Mouse (Mus musculus) layer of hippocampus, postnatal 36 days (tissue): ENCODE measurements around the gene Gabrr2. TPM values are rescaled to one million over a fixed set of nuclear protein-coding genes. Genes with fewer than 3 reads are reported as not detected.
"Not testable (repeated sequence)": the region's sequence is repeated elsewhere in the genome, so short reads cannot be mapped to it uniquely, and the experiment has no call there.

Experiments used
- DNase-seq, 2 experiments: peaks; one replicate each; pipeline ENCODE4 v3.0.0; 2022
- total RNA-seq, 2 experiments: library from RNA; stranded (reverse); gene quantifications; 2 replicates each; pipeline ENCODE4 v1.2.3; 2021

The Gabrr2 gene
- total RNA-seq, 2 experiments from 2014 or later = 0.85 to 0.96 TPM

DNA sequence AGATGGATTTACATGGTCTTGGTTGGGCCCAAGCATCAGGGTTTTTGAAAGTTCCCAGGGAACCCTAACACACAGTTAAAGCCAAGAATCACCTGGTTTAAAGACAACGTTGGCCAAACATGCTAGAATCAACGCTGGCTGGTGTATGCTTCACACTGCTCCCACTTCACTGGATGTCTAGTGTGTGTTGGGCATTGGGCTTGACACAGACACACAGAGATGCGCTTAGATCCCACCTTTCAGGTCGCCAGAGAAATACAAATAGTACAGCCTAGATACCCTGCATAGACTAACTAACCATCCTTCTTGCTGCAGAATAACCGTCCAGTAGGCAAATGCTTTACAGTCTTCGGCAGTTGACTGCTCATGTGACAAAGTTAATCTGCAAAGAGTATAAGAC, 7.5 kb downstream of the Gabrr2 start:
- no peak for DNase-seq

DNA sequence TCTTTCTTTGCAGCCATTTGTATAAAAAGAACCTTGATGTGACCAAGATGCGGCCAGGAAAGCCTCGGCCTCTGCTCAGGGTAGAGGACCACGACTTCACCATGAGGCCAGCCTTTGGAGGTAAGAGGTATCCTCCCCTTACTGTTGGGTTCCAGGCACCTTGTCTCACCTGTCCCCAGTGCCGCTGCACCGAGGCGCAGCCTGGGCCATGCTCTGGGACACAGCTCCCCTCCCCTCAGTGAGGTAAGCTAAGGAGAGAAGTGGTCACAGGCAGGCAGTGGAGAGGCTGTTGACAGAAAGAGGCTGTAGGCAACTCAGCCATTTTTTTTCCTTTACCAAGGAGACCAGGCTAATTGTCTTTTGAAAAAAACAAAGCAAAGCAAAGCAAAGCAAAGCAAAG, 8.5 kb downstream of the Gabrr2 start:
- DNase-seq = no peak

DNA sequence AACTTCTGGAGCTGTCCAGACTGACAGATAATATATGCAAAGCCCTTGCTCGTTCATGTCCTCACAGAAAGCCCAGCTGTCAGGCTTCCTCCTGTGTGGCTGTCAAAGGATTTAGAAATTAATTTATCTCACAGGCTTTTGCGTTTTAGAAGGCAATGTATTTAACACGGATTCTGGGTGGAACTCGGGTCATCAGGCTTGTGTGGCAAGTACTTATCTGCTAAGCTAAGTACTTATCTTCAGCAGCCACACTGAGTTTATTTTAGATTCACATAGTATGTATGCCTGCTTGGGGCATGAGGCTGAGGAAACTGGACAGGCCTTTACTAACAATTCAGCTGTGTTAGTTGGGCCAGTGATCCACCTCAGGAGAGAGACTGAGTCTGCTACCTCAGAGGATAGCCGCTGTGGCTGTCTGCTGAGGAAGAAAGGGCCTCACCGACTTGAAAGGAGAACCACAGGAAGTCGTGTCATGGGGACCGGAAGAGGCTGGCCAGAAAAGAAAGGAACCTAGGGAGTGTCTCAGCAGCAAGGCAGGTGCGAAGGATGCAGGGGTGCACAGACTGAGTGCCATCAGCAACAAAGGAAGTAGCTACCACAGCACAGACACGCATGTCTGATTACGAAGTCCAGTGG, 9.8 kb downstream of the Gabrr2 start:
- no peak for DNase-seq

GRCm38 (mm10) chr4:33074406-33074805, 11.6 kb downstream of the Gabrr2 start:
- no peak for DNase-seq

DNA sequence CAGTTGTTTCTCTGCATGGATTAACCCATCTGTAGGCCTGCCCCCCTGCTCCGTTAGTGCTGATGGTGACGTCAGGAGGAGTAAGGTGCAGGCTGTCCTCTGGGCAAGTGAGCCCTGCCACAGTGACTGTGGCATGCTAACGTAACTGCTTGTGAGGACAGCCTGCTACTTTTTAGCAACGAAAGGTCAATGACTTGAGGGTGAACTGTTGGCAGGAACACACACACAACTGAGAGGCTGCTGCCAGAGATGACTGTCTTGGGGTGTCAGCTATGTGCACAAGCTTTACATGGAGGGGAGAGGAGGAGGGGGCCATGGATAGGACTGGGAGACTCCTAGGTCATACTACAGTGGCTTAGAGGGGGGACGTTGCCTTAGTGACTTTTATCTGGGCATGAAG, 12.1 kb downstream of the Gabrr2 start:
- DNase-seq = no peak

DNA sequence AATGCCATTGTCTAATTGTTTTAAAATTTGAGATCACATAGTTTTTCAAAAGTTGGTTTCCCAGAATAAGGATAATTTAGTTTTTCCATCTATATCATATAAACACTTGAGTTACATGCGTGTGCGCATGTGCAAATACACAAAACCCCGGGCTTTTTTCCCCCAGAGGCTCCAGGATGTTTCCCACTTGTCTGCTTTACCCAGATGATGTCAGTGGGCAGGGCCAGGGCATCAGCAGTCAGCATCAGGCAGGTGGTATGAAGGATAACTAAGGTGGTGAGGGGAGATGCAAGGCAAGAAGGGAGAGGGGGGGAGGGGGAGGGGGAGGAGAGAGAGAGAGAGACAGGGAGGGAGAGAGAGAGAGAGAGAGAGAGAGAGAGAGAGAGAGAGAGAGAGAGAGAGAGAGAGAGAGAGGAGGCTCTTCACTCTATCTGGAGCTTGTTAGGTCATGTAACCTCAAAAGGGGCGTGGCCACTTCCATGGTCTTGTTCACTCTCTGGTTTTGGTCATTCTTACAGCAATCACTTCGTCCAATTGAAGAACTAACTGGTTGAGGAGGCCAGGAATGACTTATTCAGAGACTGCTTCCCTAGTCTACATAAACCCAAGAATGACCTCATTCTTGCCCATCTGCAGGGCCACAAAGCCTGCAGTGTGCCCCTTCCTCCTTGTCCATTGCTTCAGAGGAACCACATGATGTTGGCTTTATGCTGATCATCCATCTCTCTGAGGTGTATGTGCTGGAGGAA, 13.2 kb downstream of the Gabrr2 start:
- no peak for DNase-seq

DNA sequence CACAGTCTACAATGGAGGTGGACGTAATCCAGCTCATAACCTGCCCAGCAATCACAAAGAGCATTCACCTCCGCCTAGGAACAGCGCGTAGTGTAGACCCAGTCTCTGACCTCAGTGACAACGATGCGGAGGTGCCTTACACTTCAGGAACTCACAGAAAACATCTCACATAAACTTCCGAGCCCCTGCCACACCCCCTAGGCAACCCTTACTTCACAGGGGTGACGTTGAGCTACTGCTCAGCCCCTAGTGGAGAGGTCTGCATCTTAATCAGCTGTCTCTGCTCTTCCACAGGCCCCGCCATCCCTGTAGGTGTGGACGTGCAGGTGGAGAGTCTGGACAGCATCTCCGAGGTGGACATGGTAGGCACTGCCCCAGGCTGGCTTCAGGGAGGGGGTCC, 14.4 kb downstream of the Gabrr2 start:
- DNase-seq = no peak

DNA sequence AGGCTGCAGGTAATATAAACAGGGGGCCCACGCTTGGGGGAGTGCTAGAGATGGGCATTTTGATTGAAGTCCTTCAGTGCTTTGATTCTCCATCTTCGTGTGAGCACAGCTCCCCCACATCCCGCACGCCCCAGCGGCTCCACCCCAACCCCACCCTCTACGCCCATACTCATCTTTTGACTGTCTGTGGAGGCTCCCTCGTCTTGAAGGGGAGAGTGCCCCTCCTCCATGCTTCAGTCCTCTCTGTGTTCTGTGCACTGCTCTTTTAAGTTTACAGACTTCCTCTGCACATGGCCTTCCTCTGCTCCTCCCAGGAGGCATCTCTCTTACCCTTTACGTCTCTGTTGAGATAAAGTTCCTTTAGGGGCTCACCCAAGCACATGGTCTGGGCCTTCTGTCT, 14.9 kb downstream of the Gabrr2 start:
- no peak for DNase-seq

GRCm38 (mm10) chr4:33078492-33078891, 15.7 kb downstream of the Gabrr2 start:
- DNase-seq = no peak

DNA sequence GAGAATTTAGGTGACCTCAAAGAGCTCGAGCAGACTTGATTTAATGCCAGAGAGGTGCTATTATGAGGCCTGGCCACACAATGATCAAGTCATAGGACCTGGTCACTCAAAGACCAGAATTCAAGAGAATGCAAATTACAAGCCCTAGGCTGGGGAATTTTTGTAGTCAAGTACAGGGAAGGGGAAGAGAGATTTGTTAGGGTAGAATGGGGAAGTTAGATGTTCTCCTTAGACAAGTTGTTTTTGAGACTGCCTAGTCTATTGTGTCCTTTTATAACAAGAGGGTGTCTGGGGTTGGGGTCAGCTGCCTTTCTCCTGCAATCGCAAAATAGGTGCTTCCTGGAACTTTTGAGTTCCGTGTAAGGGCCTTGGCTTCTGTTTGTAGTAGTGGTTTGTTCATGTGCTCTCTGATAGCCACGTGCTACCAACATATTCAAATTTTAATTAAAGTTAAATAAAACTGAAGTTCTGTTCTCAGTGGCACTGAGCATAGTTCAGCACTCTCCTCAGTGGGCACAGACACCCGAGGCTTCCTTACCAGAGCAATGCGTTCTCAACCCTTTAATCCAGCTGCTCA, 36.4 kb downstream of the Gabrr2 start:
- DNase-seq = no peak

DNA sequence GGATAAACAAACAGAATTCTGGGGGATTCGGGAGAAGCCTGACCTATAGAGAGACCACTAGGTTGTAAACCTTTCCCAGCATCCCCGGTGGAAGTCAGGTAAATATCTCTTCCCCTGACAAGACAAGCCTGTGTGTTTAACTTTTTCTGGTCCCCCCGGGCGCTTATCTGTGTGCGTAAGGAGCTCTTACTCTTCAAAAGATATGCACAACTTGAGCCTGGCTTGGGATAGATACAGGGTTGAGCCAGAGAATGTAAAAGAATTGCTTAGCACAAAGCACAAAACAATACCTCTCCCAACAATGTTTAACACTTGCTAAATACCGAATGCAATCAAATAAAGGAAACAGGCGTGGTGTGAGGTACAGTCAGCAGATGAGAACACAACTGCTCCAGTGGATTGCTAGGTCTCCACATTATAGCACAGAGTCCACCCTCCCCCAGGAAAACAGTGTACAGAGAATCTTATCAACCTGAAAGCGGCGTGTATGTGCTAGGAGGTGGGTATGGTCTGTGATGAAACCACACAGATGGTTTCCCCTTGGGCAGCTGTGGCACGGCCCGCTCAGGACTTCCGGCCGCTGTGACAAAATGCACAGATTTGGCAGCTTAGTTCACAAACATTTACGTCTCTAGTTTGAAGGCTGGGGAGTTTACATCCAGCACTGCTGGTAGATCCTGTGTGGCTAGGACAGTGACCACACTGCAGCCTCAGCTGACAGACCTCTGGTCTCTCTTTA, 47.1 kb downstream of the Gabrr2 start:
- DNase-seq = no peak

GRCm38 (mm10) chr4:33110845-33111244, 48.0 kb downstream of the Gabrr2 start:
- no peak for DNase-seq

DNA sequence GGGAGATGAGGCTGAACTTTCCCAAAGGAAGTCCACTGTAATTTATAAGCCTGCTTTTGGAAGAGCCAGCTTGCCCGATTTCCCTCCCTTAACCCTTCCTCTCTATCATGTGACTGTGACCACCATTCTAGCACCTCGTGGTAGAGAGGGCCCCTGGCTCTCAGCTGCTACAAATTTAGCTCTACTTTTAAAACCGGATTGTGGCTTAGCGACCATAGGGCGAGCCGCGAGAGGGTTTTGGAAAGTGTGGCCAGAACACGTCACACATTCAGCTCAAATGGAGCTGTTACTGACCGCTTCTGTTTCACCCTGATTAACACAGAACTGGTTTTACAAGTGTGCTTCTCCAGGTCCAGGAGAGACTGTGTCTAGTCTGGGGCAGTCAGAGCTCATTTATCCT, 48.6 kb downstream of the Gabrr2 start:
- DNase-seq = no peak

DNA sequence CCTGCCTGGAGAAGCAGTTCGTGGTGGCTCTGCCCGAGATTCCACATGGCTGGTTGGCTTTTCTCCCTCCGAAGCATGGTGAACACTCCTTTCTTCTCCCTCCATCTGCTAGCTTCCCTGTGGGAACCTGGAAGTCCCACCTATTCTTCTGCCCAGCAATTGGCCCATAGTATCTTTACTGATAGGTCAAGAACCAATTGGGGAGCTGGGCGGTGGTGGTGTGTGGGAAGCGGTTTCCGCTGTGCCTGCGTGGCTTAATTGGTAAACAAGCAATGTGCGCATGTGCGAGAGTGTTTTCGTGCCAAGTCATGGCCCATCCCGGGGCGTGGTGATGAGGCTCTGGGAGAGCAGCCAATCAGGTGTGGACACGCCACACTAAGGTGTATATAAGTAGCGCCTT, 50.1 kb downstream of the Gabrr2 start:
- not testable (repeated sequence) for DNase-seq

DNA sequence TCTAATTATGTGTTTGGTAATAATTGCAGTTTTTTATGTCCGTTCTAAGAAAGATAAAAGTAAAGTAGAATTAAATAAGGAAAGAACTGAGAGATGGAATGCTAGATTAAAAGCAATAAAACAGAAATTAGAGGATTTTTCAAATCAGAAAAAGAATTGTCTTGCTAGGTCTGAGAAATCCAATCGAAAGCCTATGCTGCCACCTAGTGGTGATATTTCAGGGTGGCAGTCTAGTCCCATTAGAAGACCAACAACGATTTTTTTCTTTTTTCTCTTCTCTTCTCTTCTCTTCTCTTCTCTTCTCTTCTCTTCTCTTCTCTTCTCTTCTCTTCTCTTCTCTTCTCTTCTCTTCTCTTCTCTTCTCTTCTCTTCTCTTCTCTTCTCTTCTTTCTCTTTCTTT, 56.3 kb downstream of the Gabrr2 start:
- peak; percentile 56 to 63 for DNase-seq

GRCm38 (mm10) chr4:33124493-33124892, 61.7 kb downstream of the Gabrr2 start:
- DNase-seq = peak; percentile 16 to 22

GRCm38 (mm10) chr4:33125409-33126084, 62.7 kb downstream of the Gabrr2 start:
- DNase-seq = no peak

DNA sequence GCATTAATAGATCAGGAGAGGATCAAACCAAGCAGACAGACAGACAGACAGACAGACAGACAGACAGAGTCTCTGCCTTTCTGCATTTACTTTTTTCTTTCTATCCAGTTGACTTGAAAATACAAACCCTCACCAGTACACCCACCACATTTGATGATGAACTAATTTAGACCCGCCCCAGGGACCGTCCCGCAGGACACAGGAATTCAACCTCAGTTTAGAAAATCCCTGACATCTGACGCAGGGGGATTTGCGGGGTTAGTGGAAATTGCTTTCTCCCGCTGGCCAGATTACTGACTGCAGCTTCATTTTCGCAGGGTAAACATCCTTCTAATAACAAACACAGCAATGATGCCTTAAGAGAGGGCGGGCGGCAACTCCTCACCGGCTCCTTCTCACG, 69.4 kb downstream of the Gabrr2 start, which contains the start of gene Gabrr1:
Gene Gabrr1 (plus strand): TSS at position 301 of the 400 bp plus-strand sequence.
- no peak for DNase-seq
